Mouse (Mus musculus) cerebellum, adult 8-10 months (tissue): Measurements from ENCODE around the gene Krt78.
"Not testable (repeated sequence)": the region's sequence is repeated elsewhere in the genome, so short reads cannot be mapped to it uniquely, and the experiment has no call there.

Source experiments
- DNase-seq: peaks from one replicate; pipeline ENCODE4 v3.0.0; 2022

Gene Krt78

GRCm38 (mm10) chr15:101954187-101954586 is at the start of gene Krt78:
Gene Krt78 (minus strand): TSS chr15:101954287.
- DNase-seq = no peak

GRCm38 (mm10) chr15:102003516-102003915 is 49.4 kb upstream of the Krt78 start:
- DNase-seq = no peak

GRCm38 (mm10) chr15:102002646-102003488 is 48.8 kb upstream of the Krt78 start:
- DNase-seq = no peak

DNA sequence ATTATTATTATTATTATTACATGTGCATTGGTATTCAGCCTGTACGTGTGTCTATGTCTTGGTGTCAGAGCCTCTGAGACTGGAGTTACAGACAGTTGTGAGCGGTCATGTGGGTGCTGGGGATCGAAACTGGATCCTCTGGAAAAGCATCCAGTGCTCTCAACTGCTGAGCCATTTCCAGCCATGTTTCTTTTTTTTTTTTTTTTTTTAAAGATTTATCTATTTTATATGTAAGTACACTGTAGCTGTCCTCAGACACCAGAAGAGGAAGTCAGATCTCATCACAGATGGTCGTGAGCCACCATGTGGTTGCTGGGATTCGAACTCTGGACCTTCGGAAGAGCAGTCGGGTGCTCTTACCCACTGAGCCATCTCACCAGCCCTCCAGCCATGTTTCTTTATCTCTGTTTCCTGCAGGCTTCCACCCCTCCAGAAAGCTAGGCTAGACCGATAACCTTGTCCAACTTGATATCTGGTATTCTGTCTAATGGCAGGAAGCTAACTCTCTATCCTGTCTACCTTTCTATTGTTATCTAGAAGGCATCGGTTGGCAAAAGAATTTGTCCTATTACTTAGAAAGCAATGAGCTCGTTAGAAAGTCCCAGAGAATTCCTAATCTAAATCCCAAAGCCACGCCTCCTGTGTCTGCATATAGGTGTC is 45.7 kb upstream of the Krt78 start:
- no peak for DNase-seq

GRCm38 (mm10) chr15:101999156-101999555 is 45.1 kb upstream of the Krt78 start:
- no peak for DNase-seq

- DNase-seq = not testable (repeated sequence)
Measured at GRCm38 (mm10) chr15:101996450-101997078, 42.5 kb upstream of the Krt78 start.

DNA sequence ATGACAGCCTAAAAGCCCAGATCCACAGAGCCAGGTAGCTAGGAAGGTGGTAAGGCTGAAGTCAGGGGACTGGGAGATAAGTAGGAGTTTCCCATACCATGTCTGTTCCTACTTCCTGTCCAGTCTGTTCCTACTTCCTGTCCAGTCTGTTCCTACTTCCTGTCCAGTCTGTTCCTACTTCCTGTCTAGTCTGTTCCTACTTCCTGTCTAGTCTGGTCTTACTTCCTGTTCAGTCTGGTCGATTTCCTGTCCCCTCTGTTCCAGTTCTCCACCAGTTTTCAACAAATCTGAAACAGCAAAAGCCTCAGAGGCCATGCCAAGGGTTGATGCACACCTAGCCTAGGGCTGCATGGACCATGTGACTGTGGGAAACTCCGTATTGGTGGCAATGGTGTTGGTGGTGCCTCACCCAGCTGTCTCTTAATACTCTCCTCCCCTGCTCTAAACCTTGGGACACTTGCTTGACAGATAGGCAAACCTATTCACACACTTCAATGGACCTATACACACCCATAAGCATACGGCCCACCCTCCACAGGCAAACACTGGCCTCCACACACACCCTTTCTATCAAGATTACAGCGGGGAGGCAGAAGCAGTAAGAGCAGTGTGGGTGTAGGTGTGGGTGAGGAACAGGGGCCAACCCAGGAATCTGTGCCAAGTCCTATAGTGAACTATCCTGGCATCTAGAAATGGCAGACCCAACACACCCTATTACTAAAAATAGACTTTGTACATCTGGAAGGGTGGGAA is 41.6 kb upstream of the Krt78 start:
- no peak for DNase-seq

- DNase-seq = no peak
Measured at GRCm38 (mm10) chr15:101994365-101994764, 40.3 kb upstream of the Krt78 start.

- DNase-seq = no peak
Measured at GRCm38 (mm10) chr15:101990946-101991345, 36.9 kb upstream of the Krt78 start.

DNA sequence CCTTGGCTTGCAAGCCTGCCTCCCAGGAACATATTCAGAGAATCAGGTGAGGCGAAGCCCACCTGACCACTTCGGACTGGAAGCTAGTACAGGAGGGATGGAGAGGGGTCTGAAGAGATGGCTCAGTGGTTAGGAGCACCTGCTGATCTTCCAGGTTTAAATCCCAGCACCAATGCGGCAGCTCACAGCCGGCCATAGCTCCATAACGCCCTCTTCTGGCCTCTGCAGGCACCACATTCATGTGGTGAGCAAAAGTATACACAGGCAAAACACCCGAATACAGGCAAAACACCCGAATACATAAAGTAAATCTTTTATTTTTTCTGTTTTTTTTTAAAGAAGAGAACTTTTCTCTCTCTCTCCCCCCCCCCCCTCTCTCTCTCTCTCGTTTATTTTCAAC is 34.6 kb upstream of the Krt78 start:
- DNase-seq = no peak

DNA sequence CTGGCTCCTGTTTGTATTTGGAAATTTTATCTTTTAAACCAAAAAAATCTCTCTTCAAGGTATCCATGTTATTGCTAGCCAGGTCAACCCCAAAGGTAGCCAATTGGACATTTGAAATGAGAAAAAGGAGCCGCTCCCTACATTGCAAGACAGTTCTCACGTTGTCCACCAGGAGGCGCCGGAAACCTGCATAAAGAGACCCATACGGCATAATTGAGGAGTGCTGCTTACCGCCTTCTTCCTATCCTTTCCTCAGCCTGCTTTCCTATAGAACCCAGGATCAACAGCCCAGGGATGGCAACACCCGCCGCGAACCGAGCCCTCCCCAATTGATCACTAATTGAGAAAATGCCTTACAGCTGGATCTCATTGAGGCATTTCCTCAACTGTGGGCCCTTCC is 34.0 kb upstream of the Krt78 start:
- DNase-seq = peak; percentile 77

GRCm38 (mm10) chr15:101984746-101985145 is 30.7 kb upstream of the Krt78 start:
- no peak for DNase-seq

- DNase-seq = peak; percentile 77
Measured at GRCm38 (mm10) chr15:101983949-101984601, 30.0 kb upstream of the Krt78 start.

DNA sequence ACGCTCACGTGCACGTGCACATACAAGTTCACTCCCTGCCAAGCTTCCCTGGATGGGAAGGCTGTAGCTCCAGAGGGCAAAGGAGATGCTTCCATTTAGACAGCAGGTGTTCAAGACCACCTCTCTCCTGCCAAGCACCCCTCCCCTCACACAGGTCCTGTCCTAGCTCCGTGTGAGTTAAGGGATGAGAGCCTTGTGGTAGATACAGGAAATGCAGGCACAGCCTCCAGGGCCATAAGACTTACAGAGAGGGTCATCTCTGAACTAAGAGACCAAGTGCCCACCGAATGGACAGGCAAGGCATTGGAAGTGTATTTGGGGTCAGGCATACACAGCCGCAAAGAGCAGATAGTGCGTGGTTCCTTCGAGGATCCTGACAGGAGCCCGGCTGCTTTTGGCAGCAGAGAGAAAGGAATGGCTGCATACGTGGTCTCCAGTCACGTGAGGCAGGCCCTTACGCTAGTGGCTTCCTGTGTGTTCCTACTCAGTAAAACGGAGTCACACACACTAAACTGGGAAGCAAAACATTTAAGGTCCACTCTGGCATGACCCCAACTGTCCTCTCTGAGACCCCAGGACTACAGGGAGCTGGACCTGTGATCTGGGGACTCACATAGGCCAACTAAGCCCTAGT is 29.3 kb upstream of the Krt78 start:
- DNase-seq = no peak

DNA sequence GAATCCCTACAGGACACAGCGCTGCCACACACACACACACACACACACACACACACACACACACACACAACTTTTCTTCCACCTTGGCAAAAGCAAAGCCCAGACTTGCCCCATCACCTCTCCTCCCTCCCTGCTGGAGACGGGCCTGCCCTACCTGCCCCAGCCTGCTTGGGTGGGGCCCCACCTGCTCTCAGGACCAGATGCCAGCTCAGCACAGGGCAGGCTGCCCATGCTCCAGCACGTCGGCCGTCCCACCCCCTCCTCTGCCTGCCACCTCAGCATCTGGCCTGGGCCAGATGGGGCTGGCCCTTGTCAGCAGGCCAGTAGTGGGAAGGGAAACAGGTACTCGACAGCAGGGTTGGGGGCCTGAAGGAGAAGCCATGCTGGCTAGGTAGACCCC is 26.8 kb upstream of the Krt78 start:
- no peak for DNase-seq

DNA sequence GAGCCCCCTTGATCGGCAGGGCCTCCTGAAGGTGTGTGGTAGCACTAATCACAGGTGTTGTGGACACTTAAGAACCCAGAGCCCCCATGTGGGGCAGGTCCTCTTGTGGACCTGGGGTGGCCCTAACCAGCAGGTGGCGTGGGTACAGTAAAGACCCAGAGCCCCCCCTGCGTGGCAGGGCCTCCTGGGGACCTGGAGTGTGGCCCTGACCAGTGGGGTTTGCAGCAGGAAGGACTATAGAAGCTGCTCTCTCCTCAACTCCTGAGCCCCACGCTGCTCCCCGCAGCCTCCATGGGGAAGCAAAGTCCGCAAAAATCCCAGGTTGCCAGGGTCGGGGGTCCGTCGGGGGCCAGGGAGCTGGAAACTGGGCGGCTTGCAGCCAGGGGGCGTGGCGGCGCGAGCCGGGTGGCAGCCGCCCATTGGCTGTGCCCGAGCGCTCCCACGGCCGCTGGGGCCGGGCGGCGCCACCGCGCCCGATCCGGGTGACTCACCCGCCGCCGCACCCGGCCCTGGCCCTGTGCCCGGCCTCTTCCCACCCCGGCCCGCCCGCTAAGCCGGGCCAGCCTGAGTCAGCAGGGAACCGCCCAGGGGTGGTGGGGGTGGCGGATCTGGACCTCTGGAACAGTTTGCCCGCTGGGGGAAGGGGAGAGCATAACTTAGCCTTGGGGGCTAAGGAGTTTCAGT is 23.1 kb upstream of the Krt78 start:
- peak; percentile 21 for DNase-seq

DNA sequence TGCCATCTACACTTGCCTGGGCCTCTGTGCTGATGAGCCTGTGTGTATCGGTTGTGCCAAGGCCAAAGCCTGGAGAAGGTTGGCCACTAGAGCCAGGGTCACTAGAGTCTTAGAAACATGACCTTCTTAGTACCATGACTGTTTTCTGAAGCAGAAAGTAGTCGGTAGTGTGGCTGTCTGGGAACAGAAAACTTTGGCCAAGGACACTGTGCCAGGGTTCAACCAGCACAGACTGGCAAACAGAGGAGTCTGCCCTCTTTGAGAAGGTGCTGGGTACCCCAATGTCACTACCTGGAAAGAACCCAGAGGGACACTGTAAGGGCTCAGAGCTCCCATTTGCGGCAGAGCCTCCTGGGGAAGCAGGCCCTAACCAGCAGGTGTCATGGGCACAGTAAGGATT is 22.6 kb upstream of the Krt78 start:
- DNase-seq = no peak

- DNase-seq = no peak
Measured at GRCm38 (mm10) chr15:101976023-101976422, 21.9 kb upstream of the Krt78 start.

DNA sequence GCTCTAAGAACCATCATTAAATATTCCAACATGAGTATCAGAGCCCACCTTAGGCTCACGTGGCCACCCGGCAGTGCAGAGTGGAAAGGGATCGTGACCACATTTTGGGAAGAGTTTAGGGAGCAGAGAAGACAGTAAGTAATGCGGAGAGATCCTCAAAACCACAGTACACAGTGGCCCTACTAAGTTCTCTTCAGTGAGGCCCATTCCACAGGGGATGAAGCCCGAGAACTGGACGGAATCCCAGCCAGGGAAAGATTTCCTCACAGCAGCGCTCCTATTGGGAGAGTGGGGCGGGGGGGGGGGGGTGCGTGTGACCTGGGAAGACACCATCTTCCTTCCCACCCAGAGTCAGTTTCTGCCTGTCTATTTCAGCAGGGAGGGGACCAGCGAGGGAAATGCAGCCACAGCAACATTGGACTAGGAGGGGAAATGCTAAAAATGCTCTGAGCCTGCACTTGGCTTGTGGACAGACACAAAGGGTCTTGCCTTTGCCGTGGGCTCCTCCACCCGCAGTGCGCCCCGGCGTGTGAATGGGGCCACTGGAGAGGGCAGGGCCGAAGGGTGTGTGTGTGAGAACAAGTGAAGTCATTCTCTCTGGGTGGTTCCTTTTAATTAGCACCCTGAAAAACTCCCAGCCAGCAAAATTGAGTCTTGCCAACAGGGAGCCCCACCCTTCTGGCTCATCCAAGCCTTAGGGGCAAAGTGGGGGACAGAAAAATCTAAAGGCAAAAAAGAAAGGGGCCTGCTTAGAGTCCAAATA is 20.2 kb upstream of the Krt78 start:
- no peak for DNase-seq

GRCm38 (mm10) chr15:101973414-101974077 is 19.5 kb upstream of the Krt78 start:
- peak; percentile 80 for DNase-seq
